Mouse (Mus musculus) frontal cortex, postnatal 14 days (tissue): ENCODE results near the gene Gnptab.
"Not testable (repeated sequence)": the region's sequence is repeated elsewhere in the genome, so short reads cannot be mapped to it uniquely, and the experiment has no call there.

ENCODE experiments used
- DNase-seq, 2 experiments: peaks; one replicate each; pipeline ENCODE4 v3.0.0; 2022; ENCODE audit warnings: low spot score in 2 of 2

Gnptab gene

DNA sequence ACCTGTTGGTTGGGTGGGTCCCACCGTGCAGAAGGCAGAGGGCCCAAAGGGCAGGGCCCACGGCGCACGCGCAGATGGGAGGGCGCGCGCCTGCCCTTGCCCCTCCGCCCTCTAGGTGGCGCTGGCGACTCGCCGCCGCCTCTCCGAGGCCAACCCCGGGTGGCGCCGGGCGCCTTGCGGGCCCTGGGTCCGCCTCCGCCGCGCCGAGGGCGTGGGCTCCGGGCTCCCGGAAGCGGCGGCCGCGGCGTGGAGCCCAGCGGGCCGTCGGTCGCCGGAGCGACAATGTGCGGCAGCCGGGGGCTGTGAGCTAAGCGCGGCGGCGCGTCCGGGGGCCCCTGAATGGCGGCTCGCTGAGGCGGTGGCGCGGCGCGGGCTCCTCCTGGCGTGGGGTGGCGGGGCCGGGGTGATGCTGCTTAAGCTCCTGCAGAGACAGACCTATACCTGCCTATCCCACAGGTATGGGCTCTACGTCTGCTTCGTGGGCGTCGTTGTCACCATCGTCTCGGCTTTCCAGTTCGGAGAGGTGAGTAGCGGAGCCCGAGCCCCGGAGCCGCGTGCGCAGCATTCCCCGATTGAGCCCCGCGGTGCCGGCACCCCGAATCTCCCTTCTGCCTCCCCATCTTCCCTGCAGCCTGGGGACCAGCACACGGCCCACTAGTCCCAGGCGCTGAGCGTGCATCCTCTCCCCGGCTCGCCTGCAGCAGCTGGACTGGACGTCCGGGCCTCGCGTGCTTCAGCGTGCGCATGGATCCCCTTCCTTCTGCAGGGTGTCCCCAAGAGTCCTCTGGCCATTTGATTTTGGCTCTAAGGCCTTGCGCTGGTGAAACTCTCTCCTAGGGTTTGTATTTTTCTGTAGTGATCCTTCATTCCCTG lies at the start of gene Gnptab, which contains the start of gene Dram1:
TSS of gene Gnptab (plus strand) at position 120 of the 873 bp plus-strand sequence.
TSS of gene Dram1 (minus strand) at position 68 of the 873 bp plus-strand sequence.
- DNase-seq, result peak; percentile 46 to 78

DNA sequence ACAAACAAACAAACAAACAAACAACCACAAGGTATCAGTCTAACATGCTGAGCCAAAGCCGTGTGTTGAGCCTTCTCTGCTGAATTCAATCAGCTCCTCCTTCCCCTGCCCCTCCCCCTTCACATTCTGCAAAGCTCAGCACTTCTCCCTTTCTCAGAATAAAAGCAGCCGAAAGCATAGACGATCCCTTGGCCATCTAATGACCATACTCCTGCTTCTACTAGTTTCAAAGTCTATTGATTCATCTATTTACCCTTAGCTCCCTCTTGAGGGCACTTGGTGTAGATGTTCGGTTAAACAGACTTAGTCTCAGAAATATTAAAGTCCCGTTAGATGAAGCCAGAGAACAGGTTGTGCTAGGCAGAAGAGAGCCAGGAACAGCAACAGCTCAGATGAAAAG lies 48.2 kb upstream of the Gnptab start:
- DNase-seq, result no peak

DNA sequence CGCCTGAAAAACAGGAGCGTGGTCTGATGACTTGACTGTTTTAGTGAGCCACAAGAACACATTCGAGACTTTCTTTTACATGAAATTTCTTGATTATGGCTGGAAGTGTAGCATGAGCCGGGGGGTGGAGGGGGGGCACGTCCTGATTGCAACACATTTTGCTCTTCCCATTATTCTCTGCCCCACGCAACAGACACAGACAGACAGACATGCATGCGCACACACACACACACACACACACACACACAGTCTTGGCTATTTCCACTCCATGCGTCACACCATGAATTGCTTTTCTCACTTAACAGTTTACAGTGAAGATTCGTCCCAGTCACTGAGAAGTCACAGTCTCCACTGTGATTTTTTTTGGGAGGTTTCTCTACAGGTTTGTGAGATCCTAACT lies 38.3 kb upstream of the Gnptab start:
- DNase-seq, result no peak

DNA sequence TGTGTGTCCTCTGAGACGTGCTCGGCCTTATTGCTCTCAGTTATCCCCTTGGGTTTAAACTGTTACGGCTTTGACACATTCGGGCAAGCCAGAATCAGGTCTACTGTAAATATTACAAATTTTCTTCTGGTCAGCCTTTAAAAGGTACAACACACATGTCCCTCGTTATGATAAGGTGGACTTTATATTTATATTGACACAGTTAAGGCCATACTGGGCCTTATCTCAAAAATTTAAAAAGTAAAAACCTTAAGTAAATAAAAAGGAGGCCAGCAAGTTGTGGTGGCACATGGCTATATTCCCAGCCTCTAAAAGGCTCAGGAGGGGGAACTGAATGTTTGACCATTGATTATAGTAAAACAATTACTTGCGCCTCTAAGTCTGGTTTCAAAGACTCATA lies 37.6 kb upstream of the Gnptab start:
- no peak for DNase-seq

DNA sequence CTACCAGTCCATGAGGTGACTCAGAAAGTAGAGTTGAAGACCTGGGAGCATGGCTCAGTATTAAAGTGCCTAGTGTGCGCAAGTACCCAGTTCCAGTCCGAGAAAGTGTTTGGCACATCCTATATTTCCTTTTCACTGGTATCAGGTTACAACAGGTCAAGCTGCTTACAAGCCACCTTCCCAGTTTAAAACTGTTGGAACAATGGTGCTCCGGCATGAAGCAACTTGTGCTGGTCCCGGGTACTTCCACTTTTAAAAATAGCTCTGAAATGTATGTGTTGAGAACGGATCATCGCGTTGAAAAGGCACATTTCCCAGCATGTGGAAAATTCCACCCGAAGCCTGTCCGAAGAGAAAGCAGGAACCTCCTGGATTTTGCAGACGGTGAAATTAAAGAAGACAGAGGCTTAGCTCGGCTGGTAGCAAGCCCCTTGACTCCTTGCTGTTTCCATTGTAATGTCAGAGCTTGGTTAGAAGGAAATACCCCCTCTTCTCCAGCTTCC lies 33.0 kb upstream of the Gnptab start:
- DNase-seq, result no peak

DNA sequence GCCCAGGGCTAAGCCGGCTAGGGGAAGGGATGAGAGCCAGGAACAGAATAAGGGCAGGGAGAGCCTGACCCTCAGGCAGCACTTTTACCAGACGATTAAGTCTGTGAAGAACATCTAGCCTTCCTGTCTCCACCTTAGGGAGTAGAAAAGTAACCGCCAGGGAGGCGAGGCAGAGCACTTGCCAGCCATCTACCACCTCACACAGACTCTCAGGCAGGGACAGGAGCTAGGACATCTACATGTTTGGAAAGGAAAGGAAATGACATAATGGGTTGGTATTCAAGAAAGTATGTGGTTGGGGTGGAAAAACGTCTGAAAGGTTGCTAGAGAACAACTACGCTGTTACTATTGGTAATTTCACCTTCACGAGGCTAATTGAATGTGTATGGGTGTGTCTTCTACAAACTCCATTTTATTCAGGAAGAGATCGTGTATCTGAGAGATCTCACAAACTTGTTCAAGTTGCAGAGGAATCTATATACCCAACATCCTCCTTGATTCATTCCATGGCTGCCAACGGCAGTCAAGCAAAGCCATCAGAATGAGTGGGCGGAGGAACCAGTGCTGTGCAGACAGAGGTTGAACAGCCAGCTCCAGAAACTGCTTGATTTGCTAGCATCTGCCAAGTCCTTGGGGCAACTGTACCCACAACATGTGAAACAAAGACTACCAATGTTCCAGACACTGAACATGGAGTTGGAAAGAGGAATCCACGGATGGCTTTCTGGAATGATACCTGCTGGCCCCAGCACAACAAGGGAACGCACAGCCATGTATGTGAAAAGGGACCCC lies 32.3 kb upstream of the Gnptab start:
- DNase-seq, result no peak

DNA sequence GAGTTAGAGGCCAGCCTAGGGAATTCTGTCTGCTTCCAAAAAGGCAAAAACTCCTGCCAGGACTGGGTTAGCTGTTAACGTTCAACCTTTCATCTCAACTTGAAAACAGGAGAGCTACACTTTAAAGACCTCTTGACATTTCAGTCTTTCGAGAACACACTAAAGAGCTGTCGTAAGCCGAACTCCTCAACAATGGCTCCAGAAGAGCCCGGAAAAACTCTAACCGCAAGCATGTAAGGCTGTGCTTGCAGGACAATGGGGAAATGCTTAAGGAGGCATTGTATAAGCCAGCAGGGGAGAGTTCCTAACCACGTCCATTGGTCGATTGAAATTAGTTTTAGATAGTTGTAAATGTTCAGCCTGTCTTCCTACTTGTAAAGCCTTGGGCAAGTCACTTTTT lies 29.1 kb upstream of the Gnptab start:
- no peak for DNase-seq

DNA sequence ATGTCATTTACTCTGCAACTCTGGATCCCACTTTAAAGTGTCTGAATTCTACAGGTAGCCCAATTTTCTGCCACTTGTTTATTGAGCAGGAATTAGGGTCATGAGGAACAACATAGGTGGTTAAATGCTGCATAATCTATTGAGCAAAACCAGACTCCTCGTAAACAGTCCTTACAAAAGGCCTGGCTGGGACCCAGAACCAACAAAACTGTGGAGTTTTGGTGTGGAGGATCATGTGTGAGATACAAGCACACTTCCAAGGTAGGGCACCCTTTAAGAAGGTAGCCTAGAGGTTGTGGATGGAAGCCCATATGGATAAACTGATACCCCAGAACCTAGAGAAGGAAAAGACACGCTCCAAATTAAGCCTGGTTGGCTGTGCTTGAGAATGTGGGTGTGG lies 28.2 kb upstream of the Gnptab start:
- DNase-seq, result no peak

DNA sequence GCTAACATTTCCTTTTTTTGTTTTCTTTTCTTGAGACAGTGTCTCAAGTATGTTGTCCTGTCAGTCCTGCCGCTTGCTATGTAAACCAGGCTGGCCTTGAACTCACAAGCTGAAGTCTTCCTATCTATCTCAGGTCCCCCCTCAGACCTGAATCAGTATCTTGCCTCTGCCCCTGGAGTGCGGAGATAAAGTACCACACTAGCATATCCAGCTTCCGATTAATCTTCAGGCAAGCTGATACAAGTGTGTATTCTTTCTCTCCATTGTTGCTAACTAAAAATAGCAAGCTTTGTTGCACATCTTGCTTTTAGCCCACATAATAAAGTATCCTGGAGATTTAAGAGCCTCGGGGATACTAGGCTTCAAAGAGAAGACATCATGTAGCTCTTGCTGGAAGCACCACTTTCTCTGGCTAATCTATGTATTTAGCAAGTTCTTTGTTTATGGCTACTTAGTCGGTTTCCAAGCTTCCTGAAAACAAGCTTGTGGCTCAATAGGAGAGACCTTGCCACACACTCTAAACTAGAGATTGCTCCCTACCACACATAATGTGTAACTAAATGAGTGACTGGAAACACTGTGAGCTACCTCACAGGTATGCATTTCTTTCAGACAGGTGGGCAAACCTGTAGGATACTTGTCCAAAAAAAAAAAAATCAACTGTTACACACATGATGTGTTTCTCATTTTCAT lies 27.4 kb upstream of the Gnptab start:
- DNase-seq, result no peak

DNA sequence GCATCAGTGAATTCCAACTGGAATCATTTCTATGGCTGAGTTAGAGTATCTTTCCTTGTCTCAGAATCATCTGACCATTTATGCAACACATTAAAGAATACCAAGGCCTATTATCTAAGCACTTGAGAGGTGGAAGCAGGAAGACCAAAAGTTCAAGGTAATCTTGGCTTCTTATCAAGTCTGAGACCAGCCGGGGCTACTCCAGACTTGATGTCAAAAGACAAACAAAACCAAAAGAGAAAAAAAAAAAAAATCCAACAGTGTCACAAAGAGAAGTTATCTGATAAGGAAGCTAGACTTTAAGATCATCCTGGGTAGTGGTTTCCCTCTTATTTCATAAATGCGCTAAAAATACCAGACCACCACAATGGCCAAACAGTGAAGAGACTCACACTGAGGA lies 26.4 kb upstream of the Gnptab start:
- DNase-seq, result no peak

DNA sequence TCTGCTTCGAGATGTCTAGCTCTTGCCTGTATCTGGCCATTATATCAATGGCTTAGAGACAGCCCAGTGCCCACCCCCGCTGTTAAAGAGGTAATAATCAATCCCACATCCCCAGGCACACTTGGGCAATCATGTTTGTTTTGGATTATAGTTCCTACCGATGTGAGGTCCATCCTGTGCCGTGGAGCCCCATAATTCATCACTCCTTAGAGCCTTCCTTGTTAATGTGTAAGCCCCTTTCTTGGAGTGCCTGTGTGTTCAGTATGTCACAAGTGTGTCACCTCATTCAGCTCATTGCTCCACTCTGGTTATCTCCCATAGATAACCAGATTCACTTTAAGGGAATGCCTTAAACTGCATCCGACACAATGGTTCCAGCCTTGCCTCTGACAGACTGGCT lies 24.3 kb upstream of the Gnptab start:
- no peak for DNase-seq

DNA sequence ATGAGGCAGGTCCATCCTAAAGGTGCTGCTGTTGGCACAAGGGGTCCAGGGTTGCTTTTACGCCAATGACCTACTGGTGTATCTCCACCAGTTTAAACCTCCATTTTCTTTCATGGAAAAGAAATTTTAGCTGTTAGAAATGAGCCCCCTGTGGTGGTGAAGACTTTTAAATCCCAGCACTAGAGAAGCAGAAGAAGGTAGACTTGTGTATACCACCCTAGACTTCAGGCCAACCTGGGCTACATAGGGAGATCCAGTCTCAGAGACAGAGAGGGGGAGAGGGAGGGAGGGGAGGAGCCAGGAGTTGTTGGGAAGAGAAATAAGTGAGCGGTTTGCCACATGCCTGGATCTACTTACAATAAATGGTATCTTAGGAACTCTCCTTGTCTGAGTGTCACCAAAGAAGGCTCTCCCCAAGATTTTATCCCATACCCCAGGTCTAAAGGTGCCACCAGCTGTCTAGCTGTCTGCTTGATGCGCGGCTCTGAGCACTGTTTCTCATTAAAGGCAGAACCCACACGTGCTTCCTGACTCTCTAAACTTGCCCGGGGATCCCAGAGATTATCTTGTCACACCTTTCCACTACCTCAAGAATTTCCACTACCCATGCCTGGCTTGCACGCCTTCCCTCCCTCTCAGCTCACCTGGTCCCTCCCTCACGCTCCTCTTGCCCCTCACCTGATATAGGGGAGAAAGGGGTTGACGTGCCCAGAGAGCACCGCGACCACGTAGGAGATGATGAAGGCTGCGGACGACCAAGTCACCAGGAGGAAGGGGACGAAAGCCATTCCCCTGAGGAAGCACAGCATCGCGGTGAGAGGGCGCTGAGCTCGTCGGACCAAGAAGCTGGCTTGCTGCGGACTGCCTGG lies 22.6 kb upstream of the Gnptab start:
- DNase-seq, result no peak

DNA sequence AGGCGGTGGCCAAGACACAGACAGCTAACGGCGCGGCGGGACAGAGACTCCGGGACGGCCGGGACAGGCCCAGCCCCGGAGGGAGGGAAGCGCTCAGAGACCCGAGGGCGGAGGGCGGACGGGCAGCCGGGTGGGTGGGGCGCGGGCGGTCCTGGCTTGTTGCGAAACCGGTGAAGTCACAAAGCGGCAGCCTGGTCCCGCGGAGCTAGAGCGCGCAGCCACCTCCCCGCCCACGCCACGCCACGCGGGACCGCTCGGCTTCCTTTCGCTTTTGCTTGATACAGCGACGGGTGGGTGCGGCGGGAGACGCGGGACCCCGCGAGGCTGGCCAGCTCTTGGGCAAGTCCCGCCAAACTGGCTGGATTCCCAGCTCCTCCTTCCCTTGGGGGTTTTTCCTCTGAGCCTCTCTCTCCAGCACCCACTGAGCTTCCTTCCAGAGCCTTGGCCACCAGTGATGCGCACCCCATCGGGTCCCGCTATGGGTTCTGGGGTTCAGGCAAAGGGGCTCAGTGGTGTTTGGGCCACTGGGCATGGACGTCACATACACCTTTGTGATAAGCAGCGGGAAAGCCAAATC lies 21.9 kb upstream of the Gnptab start:
- DNase-seq, result peak in 1 of 2 experiments; percentile 24

DNA sequence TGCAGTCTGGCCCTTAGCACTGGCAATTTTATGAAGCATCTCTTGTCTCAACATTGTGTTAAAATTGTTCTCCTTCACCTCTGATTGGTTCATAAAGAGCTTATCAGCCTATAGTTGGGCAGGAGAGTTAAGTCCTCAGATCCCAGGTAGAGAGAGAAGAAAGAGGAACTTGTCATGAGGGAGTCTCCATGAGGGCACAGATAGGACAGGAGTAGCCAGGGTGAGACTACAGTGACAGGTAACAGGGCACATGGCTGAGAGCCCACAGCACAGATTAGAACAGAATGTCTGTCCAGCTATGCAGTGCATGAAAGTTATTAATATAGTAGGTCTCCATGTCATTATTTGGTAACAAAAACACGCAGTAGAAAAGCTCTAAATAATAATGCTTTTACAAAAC lies 16.7 kb upstream of the Gnptab start:
- no peak for DNase-seq

DNA sequence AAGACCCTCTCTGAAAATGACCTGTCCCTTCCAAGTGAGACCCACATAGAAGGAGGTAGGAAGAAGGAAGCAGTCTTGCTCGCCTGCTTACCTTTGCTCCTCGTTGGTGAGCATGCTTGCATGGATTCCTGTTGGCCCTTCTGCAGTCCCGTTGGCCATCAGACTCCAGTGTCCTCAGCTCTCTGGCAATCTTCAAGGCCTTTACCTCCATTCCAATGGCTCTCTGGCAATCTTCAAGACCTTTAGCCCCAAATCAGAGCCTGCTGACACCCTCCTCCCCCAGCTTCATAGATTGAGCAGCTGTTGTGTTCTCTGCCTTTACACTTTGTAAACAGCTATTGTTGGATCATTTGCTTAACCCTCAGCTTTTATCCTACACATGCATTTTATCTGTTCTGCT lies 14.7 kb upstream of the Gnptab start:
- DNase-seq, result no peak

DNA sequence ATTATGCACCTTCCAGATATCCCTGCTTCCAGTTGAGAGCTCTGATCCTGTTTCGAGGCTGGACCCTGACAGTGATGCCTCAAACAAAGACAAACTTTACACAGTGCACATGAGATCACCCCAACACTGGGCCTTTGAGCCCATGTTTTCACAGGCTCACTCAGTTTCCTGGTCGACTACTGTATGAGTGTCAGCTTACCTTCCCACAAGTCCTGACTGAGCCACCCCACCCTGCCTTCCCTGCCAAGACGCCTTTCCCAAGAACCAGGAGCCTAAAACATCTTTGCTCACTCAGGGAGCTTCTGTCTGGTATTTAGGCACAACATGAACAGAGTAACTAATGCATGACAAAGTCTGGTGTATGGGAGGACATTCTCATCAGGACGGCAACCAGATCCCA lies 9.7 kb upstream of the Gnptab start:
- DNase-seq, result no peak

DNA sequence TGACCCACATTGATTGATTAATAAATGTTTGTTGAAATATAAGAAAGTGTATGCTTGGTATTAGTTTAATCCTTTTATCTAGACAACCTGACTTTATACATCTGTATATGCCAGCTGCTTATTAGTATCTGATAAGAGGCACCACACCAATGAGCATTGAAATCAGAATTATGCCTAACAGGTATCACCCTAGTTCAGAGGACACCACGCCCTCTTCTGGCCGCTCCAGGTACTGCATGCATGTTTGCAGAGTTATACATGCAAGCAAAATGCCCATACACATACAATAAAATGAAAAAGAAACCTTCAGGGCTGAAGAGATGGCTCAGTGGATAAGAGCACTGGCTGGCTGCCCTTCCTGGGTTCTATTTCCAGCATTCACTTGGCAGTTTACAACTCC lies 7.1 kb upstream of the Gnptab start:
- DNase-seq, result no peak

DNA sequence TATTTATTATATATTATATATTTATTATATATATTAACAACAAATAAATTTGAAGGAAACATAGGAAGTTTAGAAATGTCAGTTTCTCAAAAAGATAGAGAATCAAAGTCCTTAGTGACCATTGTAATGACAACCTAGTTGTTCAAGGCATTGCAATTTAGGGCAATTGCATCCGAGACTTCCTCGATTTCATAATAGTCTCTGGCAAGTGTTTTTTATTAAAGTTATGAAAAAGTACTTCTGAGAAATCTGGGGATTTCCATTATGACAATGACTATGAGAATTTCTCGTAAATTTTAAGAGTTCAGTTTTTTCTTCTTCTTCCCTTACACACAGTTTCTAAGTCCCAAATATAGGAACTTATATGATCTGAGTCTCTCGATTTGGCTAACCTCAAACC lies 6.5 kb upstream of the Gnptab start:
- DNase-seq, result no peak

DNA sequence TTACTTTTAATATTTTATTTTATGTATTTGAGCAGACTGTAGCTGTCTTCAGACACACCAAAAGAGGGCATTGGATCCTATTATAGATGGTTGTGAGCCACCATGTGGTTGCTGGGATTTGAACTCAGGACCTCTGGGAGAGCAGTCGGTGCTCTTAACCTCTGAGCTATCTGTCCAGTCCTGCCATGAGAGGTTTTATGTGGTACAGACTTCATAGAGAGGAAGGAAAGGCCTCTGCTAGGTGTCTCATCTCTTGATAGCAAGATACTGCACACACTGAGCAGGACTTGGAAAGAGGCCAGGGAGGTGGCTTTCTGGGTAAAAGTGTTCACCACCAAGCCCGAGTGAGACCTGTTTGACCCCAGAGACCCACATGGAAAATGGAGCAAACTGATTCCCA lies 6.0 kb upstream of the Gnptab start:
- not testable (repeated sequence) for DNase-seq

DNA sequence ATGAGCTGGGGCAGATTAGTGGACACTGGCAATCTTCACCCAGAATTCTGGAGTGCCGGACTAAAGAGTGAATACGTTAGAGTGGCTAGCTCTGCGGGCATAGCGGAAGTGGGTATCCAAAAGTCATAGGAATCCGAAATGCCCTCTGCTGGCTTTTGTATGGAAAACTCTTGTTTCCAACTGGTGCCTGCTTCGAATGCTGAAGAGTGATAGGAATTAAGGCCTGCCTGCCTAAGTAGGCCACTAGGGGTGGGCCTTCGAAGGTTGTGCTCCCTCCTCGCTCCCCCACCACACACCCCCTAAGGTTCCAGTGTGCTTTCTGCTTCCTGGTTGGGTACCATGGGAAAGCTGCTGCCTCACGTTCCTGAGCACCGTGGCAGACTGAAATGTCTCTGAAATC lies 3.9 kb upstream of the Gnptab start:
- DNase-seq, result no peak

DNA sequence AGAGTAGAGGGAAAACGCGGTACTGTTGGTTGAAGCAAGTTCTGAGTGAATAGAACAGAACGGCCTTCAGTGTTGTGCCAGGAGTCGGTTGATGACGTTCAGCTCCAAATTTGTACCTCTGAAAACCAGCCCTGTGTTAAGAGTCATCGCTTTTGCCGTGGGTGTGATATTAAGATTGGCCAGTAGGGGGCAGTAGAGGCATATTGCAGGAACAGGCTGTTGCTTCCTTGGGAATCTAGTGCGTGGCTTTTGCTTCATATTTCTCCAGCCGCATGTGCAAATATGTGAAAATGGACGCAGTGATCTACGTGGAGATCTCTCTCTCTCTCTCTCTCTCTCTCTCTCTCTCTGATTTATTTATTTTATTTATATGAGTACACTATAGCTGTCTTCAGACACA lies 2.2 kb upstream of the Gnptab start:
- DNase-seq, result peak; percentile 84 to 96
